7 mouse cellular contexts compared by ENCODE assay signal in genomic region chr10:63023749-63024579, GRCm38 (mm10). TPM values are rescaled to one million over a fixed set of nuclear protein-coding genes. Genes with fewer than 3 reads are reported as not detected.
DNase-seq lines count a peak whose midpoint lies in the region; ATAC-seq lines count a peak whose summit lies in the region.

TSS of gene Hnrnph3 (minus strand) at chr10:63024217.
TSS of gene Pbld2 (plus strand) at chr10:63024315.

- no peaks in the 10 kb centered on the region for H3K27me3 ChIP-seq in intestine, embryonic 15.5 days (replicated peaks)
- H3K27me3 ChIP-seq in midbrain, embryonic 10.5 days (ENCODE audit: low read depth, poor library complexity, severe bottlenecking) = no peaks in the 10 kb centered on the region

- H3K4me2 ChIP-seq in intestine, embryonic 15.5 days (replicated peaks) = peak within 1 kb of the TSS; percentile 62

- intact Hi-C loops in gastrocnemius, postnatal 36 days (cut with DNase I) = no loop called here
- intact Hi-C loops in left cerebral cortex, postnatal 25 days (cut with DNase I) = loop anchor here (2.0 to 10.0 kb wide), 6 partner anchors 41 to 353 kb away; partner anchors contain the start of genes Herc4 and Rufy2

- H3K27ac ChIP-seq in intestine, embryonic 15.5 days = peak within 1 kb of the TSS; percentile 100
- H3K27ac ChIP-seq in midbrain, embryonic 10.5 days (replicated peaks) = peak within 1 kb of the TSS; percentile 100

- peak within 1 kb of the TSS; percentile 90 for H3K4me3 ChIP-seq in intestine, embryonic 15.5 days (replicated peaks)
- peak within 1 kb of the TSS; percentile 97 for H3K4me3 ChIP-seq in midbrain, embryonic 10.5 days

- peak; percentile 100 for DNase-seq in adrenal gland, adult 2 months
- peak; percentile 95 for DNase-seq in embryo, embryonic 11.5 days (ENCODE audit: low read depth, low spot score)
- peak; percentile 97 to 98 for DNase-seq in gastrocnemius, postnatal 36 days
- DNase-seq in left cerebral cortex, postnatal 25 days (ENCODE audit: low spot score in 2 of 2) = peak; percentile 99
- peak; percentile 99 for DNase-seq in midbrain, embryonic 10.5 days (ENCODE audit: low spot score)
- DNase-seq in right cerebral cortex, postnatal 4 days = peak; percentile 99

- peak; percentile 95 for ATAC-seq in intestine, embryonic 15.5 days

- no peaks in the 10 kb centered on the region for H3K36me3 ChIP-seq in intestine, embryonic 15.5 days
- H3K36me3 ChIP-seq in midbrain, embryonic 10.5 days = peaks cover 5% of the 10 kb centered on the region; the same call in 1 of the 2 replicates

- WGBS in intestine, embryonic 15.5 days = under 1% methylated on average over 65 of the region's 69 CpGs
- WGBS in midbrain, embryonic 10.5 days = under 1% methylated on average over 68 of the region's 69 CpGs

- peak within 1 kb of the TSS; percentile 99 for H3K9ac ChIP-seq in intestine, embryonic 15.5 days

- H3K9me3 ChIP-seq in intestine, embryonic 15.5 days = no peaks in the 10 kb centered on the region
- no peaks in the 10 kb centered on the region for H3K9me3 ChIP-seq in midbrain, embryonic 10.5 days (replicated peaks)

- peaks cover 12% of the 10 kb centered on the region for H3K4me1 ChIP-seq in intestine, embryonic 15.5 days (replicated peaks)
- H3K4me1 ChIP-seq in midbrain, embryonic 10.5 days = peaks cover 69% of the 10 kb centered on the region

RNA-seq across cellular contexts. Expression of gene Hnrnph3, which starts in this region (rescaled TPM):
- total RNA-seq in adrenal gland, adult 2 months (2021) = 10 to 100 TPM; 40.3 to 42.4 TPM
- polyA plus RNA-seq in adrenal gland, adult 2 months (2012; rRNA removed) = 2.4 and 3.7 TPM in 2 replicates
- total RNA-seq in gastrocnemius, postnatal 36 days (2021) = 10 to 100 TPM; 14.2 to 15.3 TPM
- 73.6 and 75.4 TPM in 2 replicates for polyA plus RNA-seq in intestine, embryonic 15.5 days (2015; fragmentation: Nextera tagmentation; extraction: Ambion mirVana)
- 10 to 100 TPM; 46.3 to 52.0 TPM for total RNA-seq in left cerebral cortex, postnatal 25 days (2021)
- 215 and 228 TPM in 2 replicates for polyA plus RNA-seq in midbrain, embryonic 10.5 days (2016; fragmentation: Nextera tagmentation; extraction: Ambion mirVana)

RNA-seq across cellular contexts. Expression of gene Pbld2, which starts in this region (rescaled TPM):
- 1 to 10 TPM; 3.1 to 3.9 TPM for total RNA-seq in adrenal gland, adult 2 months (2021)
- 0.87 and 1.4 TPM in 2 replicates for polyA plus RNA-seq in adrenal gland, adult 2 months (2012; rRNA removed)
- total RNA-seq in gastrocnemius, postnatal 36 days (2021) = 1 to 10 TPM; 2.7 to 3.2 TPM
- polyA plus RNA-seq in intestine, embryonic 15.5 days (2015; fragmentation: Nextera tagmentation; extraction: Ambion mirVana) = 5.7 and 6.8 TPM in 2 replicates
- 1 to 10 TPM; 2.1 to 2.4 TPM for total RNA-seq in left cerebral cortex, postnatal 25 days (2021)
- 0.89 and 1.1 TPM in 2 replicates for polyA plus RNA-seq in midbrain, embryonic 10.5 days (2016; fragmentation: Nextera tagmentation; extraction: Ambion mirVana)

Comparison
In these comparisons a context has a peak if more than half of its experiments do, and no peak if none do; other contexts are left out.
1. Peak in every context shown above with its lines: DNase-seq, ATAC-seq, H3K4me3 ChIP-seq and H3K27ac ChIP-seq.
2. RNA of gene Hnrnph3 (polyA plus RNA-seq): 215 to 228 TPM in midbrain, embryonic 10.5 days and 73.6 to 75.4 TPM in intestine, embryonic 15.5 days; 2.4 to 3.7 TPM in adrenal gland, adult 2 months; every median in the first group is over 10 times any median in the second.